Comparison of ENCODE assay signal across 15 mouse cellular contexts in genomic region chr5:97917654-97918053, GRCm38 (mm10).
"Had no signal": no experiment of that assay in that cellular context is flagged by ENCODE, and none has a peak within 500 bp of the region (broad histone marks: within the 10 kb centered on the region; RNA-seq: fewer than 3 reads in every experiment).

No protein-coding gene starts in this region.

- H3K27me3 ChIP-seq: lung, embryonic 15.5 days; midbrain, embryonic 13.5 days; midbrain, embryonic 15.5 days; neural tube, embryonic 12.5 days; stomach, embryonic 15.5 days had no signal

- H3K4me3 ChIP-seq: lung, embryonic 15.5 days; midbrain, embryonic 13.5 days; midbrain, embryonic 15.5 days; neural tube, embryonic 12.5 days; stomach, embryonic 15.5 days had no signal

- H3K4me1 ChIP-seq: lung, embryonic 15.5 days; midbrain, embryonic 13.5 days; midbrain, embryonic 15.5 days; neural tube, embryonic 12.5 days; stomach, embryonic 15.5 days had no signal

- H3K9ac ChIP-seq: lung, embryonic 15.5 days; midbrain, embryonic 13.5 days; midbrain, embryonic 15.5 days; neural tube, embryonic 12.5 days; stomach, embryonic 15.5 days had no signal

- H3K9me3 ChIP-seq: lung, embryonic 15.5 days; midbrain, embryonic 13.5 days; midbrain, embryonic 15.5 days; neural tube, embryonic 12.5 days; stomach, embryonic 15.5 days had no signal

- ATAC-seq: lung, postnatal 0 days; midbrain, embryonic 13.5 days; midbrain, embryonic 15.5 days had no signal

- H3K4me2 ChIP-seq: lung, embryonic 15.5 days; midbrain, embryonic 11.5 days; midbrain, embryonic 13.5 days; midbrain, embryonic 15.5 days; neural tube, embryonic 12.5 days; stomach, embryonic 15.5 days had no signal

- H3K27ac ChIP-seq: lung, embryonic 15.5 days; midbrain, embryonic 13.5 days; midbrain, embryonic 15.5 days; neural tube, embryonic 12.5 days; stomach, embryonic 15.5 days; stomach, postnatal 0 days had no signal

- H3K36me3 ChIP-seq: lung, embryonic 15.5 days; midbrain, embryonic 13.5 days; midbrain, embryonic 15.5 days; neural tube, embryonic 12.5 days; stomach, embryonic 15.5 days had no signal

- DNase-seq: lung, adult 18-20 months; lung, postnatal 14 days; lung, postnatal 4 days; right cerebral cortex, postnatal 14 days; thymus, adult 2 months; thymus, postnatal 25 days; thymus, postnatal 4 days had no signal
